In genomic region chr7:28210731-28211130, GRCm38 (mm10) we compare ENCODE assay signal across 20 mouse cellular contexts. TPM values are rescaled to one million over a fixed set of nuclear protein-coding genes. Genes with fewer than 3 reads are reported as not detected.
A peak's percentile ranks its signal among the peaks of the same experiment; 100 is the strongest.
DNase-seq lines count a peak whose midpoint lies in the region; ATAC-seq and TF ChIP-seq lines count a peak whose summit lies in the region.
"Had no signal": no experiment of that assay in that cellular context is flagged by ENCODE, and none has a peak within 500 bp of the region (broad histone marks: within the 10 kb centered on the region; RNA-seq: fewer than 3 reads in every experiment).

No protein-coding gene starts in this region.

- no peak for DNase-seq in heart, postnatal 0 days (ENCODE audit: low spot score)
- no peak for DNase-seq in heart, postnatal 25 days (ENCODE audit: low spot score)
- DNase-seq in liver, embryonic 14.5 days (ENCODE audit: low read depth in 3 of 3, low spot score in 3 of 3), result no peak
- DNase-seq in liver, embryonic 11.5 days (ENCODE audit: low spot score), result no peak
- DNase-seq in Patski (ENCODE audit: low read depth, low spot score), result no peak
- DNase-seq in left cerebral cortex, adult 11 months (ENCODE audit: low spot score), result no peak
- DNase-seq: adrenal gland, postnatal 36 days; cerebellum, adult 11 months; cerebellum, adult 9-11 months; lung, adult 2 months; lung, postnatal 4 days had no signal

- no peak overlapping the region for H3K27ac ChIP-seq in heart, postnatal 0 days (ENCODE audit: low read depth)
- no peak overlapping the region for H3K27ac ChIP-seq in liver, embryonic 14.5 days
- H3K27ac ChIP-seq in liver, embryonic 11.5 days (ENCODE audit: low read depth, low read length), result no peak overlapping the region
- H3K27ac ChIP-seq in neural tube, embryonic 15.5 days (replicated peaks), result no peak overlapping the region
- H3K27ac ChIP-seq: embryonic facial prominence, embryonic 10.5 days; heart, embryonic 15.5 days; hindbrain, embryonic 10.5 days; hindbrain, postnatal 0 days; left cerebral cortex, adult 2 months had no signal

- H3K9me3 ChIP-seq in heart, postnatal 0 days (replicated peaks; ENCODE audit: control insufficient read depth, low read length), result no peaks in the 10 kb centered on the region
- H3K9me3 ChIP-seq in liver, embryonic 14.5 days (ENCODE audit: control insufficient read depth, low read length), result no peaks in the 10 kb centered on the region
- no peaks in the 10 kb centered on the region for H3K9me3 ChIP-seq in liver, embryonic 11.5 days (ENCODE audit: control insufficient read depth, low read length)
- H3K9me3 ChIP-seq in E14TG2a.4 (ENCODE audit: low read length), result no peaks in the 10 kb centered on the region
- no peaks in the 10 kb centered on the region for H3K9me3 ChIP-seq in neural tube, embryonic 15.5 days (replicated peaks)
- H3K9me3 ChIP-seq: embryonic facial prominence, embryonic 10.5 days; heart, embryonic 15.5 days; hindbrain, embryonic 10.5 days had no signal

- TF ChIP-seq EP300 in heart, postnatal 0 days (IDR thresholded peaks at IDR 0.05; ENCODE audit: low read depth), result no peak
- TF ChIP-seq EP300 in liver, embryonic 14.5 days (IDR thresholded peaks at IDR 0.05; ENCODE audit: low read depth), result no peak

- no peak overlapping the region for H3K4me3 ChIP-seq in heart, postnatal 0 days (ENCODE audit: low read depth, low read length)
- H3K4me3 ChIP-seq in liver, embryonic 14.5 days (ENCODE audit: insufficient read depth in 1 of 2, low read depth in 2 of 2, low read length in 2 of 2), result no peak overlapping the region
- no peak overlapping the region for H3K4me3 ChIP-seq in liver, embryonic 11.5 days (ENCODE audit: low read depth, low read length)
- no peak overlapping the region for H3K4me3 ChIP-seq in E14TG2a.4 (replicated peaks; ENCODE audit: low read length)
- no peak overlapping the region for H3K4me3 ChIP-seq in neural tube, embryonic 15.5 days (replicated peaks)
- H3K4me3 ChIP-seq: embryonic facial prominence, embryonic 10.5 days; heart, embryonic 15.5 days; hindbrain, embryonic 10.5 days; left cerebral cortex, adult 2 months had no signal

- no peaks in the 10 kb centered on the region for H3K36me3 ChIP-seq in heart, postnatal 0 days (replicated peaks; ENCODE audit: control insufficient read depth, insufficient read depth, low read length)
- H3K36me3 ChIP-seq in liver, embryonic 14.5 days (replicated peaks; ENCODE audit: control insufficient read depth, insufficient read depth, low read depth), result no peaks in the 10 kb centered on the region
- H3K36me3 ChIP-seq in liver, embryonic 11.5 days (ENCODE audit: control insufficient read depth, insufficient read depth, low read length), result no peaks in the 10 kb centered on the region
- H3K36me3 ChIP-seq in E14TG2a.4 (ENCODE audit: insufficient read depth, low read length), result no peaks in the 10 kb centered on the region
- no peaks in the 10 kb centered on the region for H3K36me3 ChIP-seq in neural tube, embryonic 15.5 days
- H3K36me3 ChIP-seq: embryonic facial prominence, embryonic 10.5 days; heart, embryonic 15.5 days; hindbrain, embryonic 10.5 days had no signal

- WGBS in heart, postnatal 0 days, result 40% methylated on average over 5 of the region's 5 CpGs
- 32% methylated on average over 5 of the region's 5 CpGs for WGBS in liver, embryonic 14.5 days (ENCODE audit: insufficient replicate concordance)
- 46% methylated on average over 5 of the region's 5 CpGs for WGBS in liver, embryonic 11.5 days
- WGBS in neural tube, embryonic 15.5 days, result 44% methylated on average over 5 of the region's 5 CpGs

- no peaks in the 10 kb centered on the region for H3K4me1 ChIP-seq in heart, postnatal 0 days (ENCODE audit: control insufficient read depth, insufficient read depth)
- peaks cover 0 to 7% of the 10 kb centered on the region in 2 experiments; a peak in 2 of 4 replicates for H3K4me1 ChIP-seq in liver, embryonic 14.5 days (replicated peaks; ENCODE audit: control insufficient read depth in 2 of 2, insufficient read depth in 2 of 2, low read length in 1 of 2)
- H3K4me1 ChIP-seq in liver, embryonic 11.5 days (replicated peaks; ENCODE audit: control insufficient read depth, insufficient read depth, low read length), result no peaks in the 10 kb centered on the region
- H3K4me1 ChIP-seq in E14TG2a.4 (replicated peaks; ENCODE audit: low read depth, low read length), result peaks cover 39% of the 10 kb centered on the region
- 0 out of 2 replicates have a peak, but pooled peaks cover 3% of the 10 kb centered on the region for H3K4me1 ChIP-seq in neural tube, embryonic 15.5 days
- H3K4me1 ChIP-seq: embryonic facial prominence, embryonic 10.5 days; heart, embryonic 15.5 days; hindbrain, embryonic 10.5 days had no signal

- in situ Hi-C loops in Patski (cut with MboI; ENCODE audit: low pct_unique_long_range_greater_than_20kb), result no loop called here

- no peak overlapping the region for H3K9ac ChIP-seq in heart, postnatal 0 days (replicated peaks; ENCODE audit: low read depth, low read length)
- no peak overlapping the region for H3K9ac ChIP-seq in liver, embryonic 14.5 days (replicated peaks)
- no peak overlapping the region for H3K9ac ChIP-seq in liver, embryonic 11.5 days (ENCODE audit: low read depth, low read length)
- no peak overlapping the region for H3K9ac ChIP-seq in neural tube, embryonic 15.5 days (replicated peaks)
- H3K9ac ChIP-seq: heart, embryonic 15.5 days had no signal

- CTCF ChIA-PET in Patski (lab: Charles Lee), result interaction anchor here (1.7 kb wide), 1 partner anchor 20 kb away, joined by 3 read pairs; no protein-coding TSS in a partner anchor

- no peak for ATAC-seq in heart, postnatal 0 days (ENCODE audit: insufficient read depth, low read depth)
- ATAC-seq in liver, embryonic 14.5 days (ENCODE audit: insufficient read depth), result no peak
- no peak for ATAC-seq in liver, embryonic 11.5 days (replicated peaks; ENCODE audit: low FRiP score)
- no peak for ATAC-seq in Patski
- ATAC-seq in neural tube, embryonic 15.5 days (ENCODE audit: low FRiP score), result no peak
- ATAC-seq: forebrain, embryonic 16.5 days; hindbrain, postnatal 0 days had no signal

- no peak overlapping the region for H3K4me2 ChIP-seq in heart, postnatal 0 days (ENCODE audit: low read depth, low read length)
- H3K4me2 ChIP-seq in liver, embryonic 14.5 days (ENCODE audit: low read depth), result no peak overlapping the region
- no peak overlapping the region for H3K4me2 ChIP-seq in liver, embryonic 11.5 days
- no peak overlapping the region for H3K4me2 ChIP-seq in neural tube, embryonic 15.5 days
- H3K4me2 ChIP-seq: heart, embryonic 15.5 days had no signal

- POLR2A ChIA-PET in Patski (lab: Charles Lee), result interaction anchor here (0.6 kb wide), 1 partner anchor 84 kb away, joined by 3 read pairs; no protein-coding TSS in a partner anchor

- peak; percentile 18; the same call in 1 of the 2 replicates for TF ChIP-seq CTCF in heart, postnatal 0 days (IDR thresholded peaks at IDR 0.05; ENCODE audit: low read depth)
- peak; percentile 17; the same call in 1 of the 2 replicates for TF ChIP-seq CTCF in liver, embryonic 14.5 days (IDR thresholded peaks at IDR 0.05; ENCODE audit: low read depth)
- TF ChIP-seq CTCF in E14TG2a.4 (conservative IDR thresholded peaks at IDR 0.05; ENCODE audit: low read length) (peak; percentile 17; the same call in 1 of the 2 replicates), Patski (IDR thresholded peaks at IDR 0.05) (peak; percentile 35)

- intact Hi-C loops in heart, postnatal 25 days (cut with DNase I), result loop anchor here (5.0 kb wide), 1 partner anchor 87 kb away; no protein-coding TSS in a partner anchor

- H3K27me3 ChIP-seq in heart, postnatal 0 days (ENCODE audit: control insufficient read depth, insufficient read depth, low read length), result no peaks in the 10 kb centered on the region; the same call in 1 of the 2 replicates
- no peaks in the 10 kb centered on the region for H3K27me3 ChIP-seq in liver, embryonic 14.5 days (ENCODE audit: control insufficient read depth, insufficient read depth, low read length)
- H3K27me3 ChIP-seq in liver, embryonic 11.5 days (replicated peaks; ENCODE audit: control insufficient read depth, insufficient read depth, low read length), result no peaks in the 10 kb centered on the region
- no peaks in the 10 kb centered on the region for H3K27me3 ChIP-seq in E14TG2a.4 (ENCODE audit: insufficient read depth, low read length)
- no peaks in the 10 kb centered on the region for H3K27me3 ChIP-seq in Patski
- no peaks in the 10 kb centered on the region for H3K27me3 ChIP-seq in neural tube, embryonic 15.5 days (replicated peaks)
- H3K27me3 ChIP-seq: CH12.LX; heart, embryonic 15.5 days had no signal

RNA-seq across cellular contexts. Expression of gene Dyrk1b, which starts 31.5 kb away (rescaled TPM):
- total RNA-seq in heart, postnatal 0 days (2014; rRNA removed; ENCODE audit: low replicate concordance), result 21.3 and 37.1 TPM in 2 replicates
- 10.2 and 10.4 TPM in 2 replicates for polyA plus RNA-seq in heart, postnatal 0 days (2015; fragmentation: Nextera tagmentation; extraction: Ambion mirVana)
- 10 to 100 TPM; 30.5 to 32.0 TPM for total RNA-seq in heart, postnatal 25 days (2021)
- 2.7 and 3.6 TPM in 2 replicates for polyA plus RNA-seq in liver, embryonic 14.5 days (2012; rRNA removed)
- 1.9 and 2.5 TPM in 2 replicates for polyA plus RNA-seq in liver, embryonic 14.5 days (2014; fragmentation: Nextera tagmentation; extraction: Ambion mirVana)
- polyA plus RNA-seq in liver, embryonic 11.5 days (2014; fragmentation: Nextera tagmentation; extraction: Ambion mirVana), result 5.2 and 6.0 TPM in 2 replicates
- polyA plus RNA-seq in Patski (2021), result 26.5 TPM
- polyA plus RNA-seq in neural tube, embryonic 15.5 days (2015; fragmentation: Nextera tagmentation; extraction: Ambion mirVana), result 10.7 and 10.9 TPM in 2 replicates

RNA-seq across cellular contexts. Expression of gene Fbl, which starts 41.2 kb away (rescaled TPM):
- 6.6 and 21.8 TPM in 2 replicates for total RNA-seq in heart, postnatal 0 days (2014; rRNA removed; ENCODE audit: low replicate concordance)
- polyA plus RNA-seq in heart, postnatal 0 days (2015; fragmentation: Nextera tagmentation; extraction: Ambion mirVana), result 44.3 and 51.3 TPM in 2 replicates
- total RNA-seq in heart, postnatal 25 days (2021), result 10 to 100 TPM; 32.2 to 35.3 TPM
- 135 and 219 TPM in 2 replicates for polyA plus RNA-seq in liver, embryonic 14.5 days (2012; rRNA removed)
- polyA plus RNA-seq in liver, embryonic 14.5 days (2014; fragmentation: Nextera tagmentation; extraction: Ambion mirVana), result 24.4 and 29.7 TPM in 2 replicates
- polyA plus RNA-seq in liver, embryonic 11.5 days (2014; fragmentation: Nextera tagmentation; extraction: Ambion mirVana), result 39.9 and 51.2 TPM in 2 replicates
- 134 TPM for polyA plus RNA-seq in Patski (2021)
- polyA plus RNA-seq in neural tube, embryonic 15.5 days (2015; fragmentation: Nextera tagmentation; extraction: Ambion mirVana), result 70.8 and 88.2 TPM in 2 replicates

RNA-seq across cellular contexts. Expression of gene Eid2, which starts 57.0 kb away (rescaled TPM):
- 6.5 and 18.2 TPM in 2 replicates for total RNA-seq in heart, postnatal 0 days (2014; rRNA removed; ENCODE audit: low replicate concordance)
- polyA plus RNA-seq in heart, postnatal 0 days (2015; fragmentation: Nextera tagmentation; extraction: Ambion mirVana), result 1.4 and 1.6 TPM in 2 replicates
- 10 to 100 TPM; 11.9 to 12.1 TPM for total RNA-seq in heart, postnatal 25 days (2021)
- polyA plus RNA-seq in liver, embryonic 14.5 days (2012; rRNA removed), result 1.3 and 2.3 TPM in 2 replicates
- polyA plus RNA-seq in liver, embryonic 14.5 days (2014; fragmentation: Nextera tagmentation; extraction: Ambion mirVana), result 0.38 and 1.1 TPM in 2 replicates
- polyA plus RNA-seq in liver, embryonic 11.5 days (2014; fragmentation: Nextera tagmentation; extraction: Ambion mirVana), result 3.8 and 4.6 TPM in 2 replicates
- 25.4 TPM for polyA plus RNA-seq in Patski (2021)
- 6.9 and 18.2 TPM in 2 replicates for polyA plus RNA-seq in neural tube, embryonic 15.5 days (2015; fragmentation: Nextera tagmentation; extraction: Ambion mirVana)
- total RNA-seq: CH12.LX had no signal
